Mouse (Mus musculus) fibroblast of lung, adult 2 months (primary cell): ENCODE measurements at regions not wholly inside any gene's neighbourhood (a gene's known extent, or its start where the extent isn't known, plus 50 kb on each side); places are given as distances from the start of the nearest gene placed in this dataset.
A peak's percentile ranks its signal among the peaks of the same experiment; 100 is the strongest.

Experiments used
- DNase-seq: peaks from one replicate; pipeline ENCODE4 v3.0.0-alpha.2; 2011; ENCODE audit warnings: low read depth

GRCm38 (mm10) chr15:26469901-26470383 is 161.1 kb downstream of the March11 start:
- DNase-seq = peak; percentile 35

GRCm38 (mm10) chr15:26487378-26487777 is 178.5 kb downstream of the March11 start:
- DNase-seq = no peak
